Mouse (Mus musculus) gonadal fat pad, adult 2 months (tissue): ENCODE data around the gene Vmn1r213. TPM values are rescaled to one million over a fixed set of nuclear protein-coding genes. Genes with fewer than 3 reads are reported as not detected.

Experiments used
- DNase-seq: peaks from one replicate; pipeline ENCODE4 v3.0.0-alpha.2; 2012; ENCODE audit warnings: low read depth
- polyA plus RNA-seq: library from polyadenylated mRNA; depleted of rRNA; stranded (reverse); fragments of >200 nt; gene quantifications from 2 replicates; pipeline ENCODE4 v1.2.3, GENCODE M21; 2012; rRNA removed

The Vmn1r213 gene
- polyA plus RNA-seq: not detected in 2 replicates

GRCm38 (mm10) chr13:23007356-23007755 lies at the start of gene Vmn1r213:
Vmn1r213 (plus strand) TSS chr13:23007656.
- no peak for DNase-seq

- DNase-seq: no peak
These were observed 17.1 kb upstream of the Vmn1r213 start for GRCm38 (mm10) chr13:22990214-22990891.

- DNase-seq: no peak
These were observed 15.2 kb upstream of the Vmn1r213 start for GRCm38 (mm10) chr13:22992178-22992700.

- no peak for DNase-seq
These were observed 14.7 kb upstream of the Vmn1r213 start for GRCm38 (mm10) chr13:22992721-22993120.

GRCm38 (mm10) chr13:23018158-23018557 lies 10.7 kb downstream of the Vmn1r213 start:
- DNase-seq: no peak

- DNase-seq: no peak
These were observed 17.4 kb downstream of the Vmn1r213 start for GRCm38 (mm10) chr13:23024812-23025211.

- DNase-seq: no peak
These were observed 22.7 kb downstream of the Vmn1r213 start, which contains the start of gene Vmn1r214 for GRCm38 (mm10) chr13:23030118-23030517. Vmn1r214 (plus strand) TSS chr13:23030418.

- DNase-seq: no peak
These were observed 50.3 kb downstream of the Vmn1r213 start for GRCm38 (mm10) chr13:23057778-23058177.

Other genes with a start within 250 kb of the Vmn1r213 start
- not detected in 2 replicates for gene Vmn1r208, start 230.3 kb upstream of the Vmn1r213 start, polyA plus RNA-seq
- not detected in 2 replicates for gene Vmn1r209, start 198.0 kb upstream of the Vmn1r213 start, polyA plus RNA-seq
- gene Vmn1r210, start 176.3 kb upstream of the Vmn1r213 start, polyA plus RNA-seq: not detected in 2 replicates
- gene Vmn1r211, start 150.1 kb upstream of the Vmn1r213 start, polyA plus RNA-seq: not detected in 2 replicates
- not detected in 2 replicates for gene Vmn1r212, start 123.5 kb upstream of the Vmn1r213 start, polyA plus RNA-seq
- not detected in 2 replicates for gene Vmn1r214, start 22.8 kb downstream of the Vmn1r213 start, polyA plus RNA-seq
- not detected in 2 replicates for gene Vmn1r215, start 60.4 kb downstream of the Vmn1r213 start, polyA plus RNA-seq
- not detected in 2 replicates for gene Vmn1r217, start 110.6 kb downstream of the Vmn1r213 start, polyA plus RNA-seq
- not detected in 2 replicates for gene Vmn1r218, start 125.5 kb downstream of the Vmn1r213 start, polyA plus RNA-seq
- gene Vmn1r219, start 151.7 kb downstream of the Vmn1r213 start, polyA plus RNA-seq: not detected in 2 replicates
- gene Vmn1r220, start 180.3 kb downstream of the Vmn1r213 start, polyA plus RNA-seq: not detected in 2 replicates
- gene Vmn1r221, start 206.5 kb downstream of the Vmn1r213 start, polyA plus RNA-seq: not detected in 2 replicates
- not detected in 2 replicates for gene Vmn1r222, start 228.3 kb downstream of the Vmn1r213 start, polyA plus RNA-seq
- not detected in 2 replicates for gene Vmn1r223, start 239.5 kb downstream of the Vmn1r213 start, polyA plus RNA-seq